Mouse (Mus musculus) neural tube, embryonic 11.5 days (tissue): ENCODE results near the gene Tiam1. TPM values are rescaled to one million over a fixed set of nuclear protein-coding genes. Genes with fewer than 3 reads are reported as not detected.

Experiments used
- ATAC-seq: fragments of 200-750 bp; cut with Nextera tagmentation; 2 replicates; pipeline ENCODE4 v1.8.0; 2017; ENCODE audit warnings: moderate number of reproducible peaks, mild to moderate bottlenecking, moderate TSS enrichment, moderate library complexity; ENCODE audit not compliant: insufficient read depth, low FRiP score, low TSS enrichment
- DNase-seq: peaks from one replicate; pipeline ENCODE4 v3.0.0-alpha.2; 2015; ENCODE audit warnings: low spot score
- H3K27ac ChIP-seq: fragments of 300-500 bp; sonication (generic); 2 replicates; pipeline ENCODE4 v1.5.1; 2014; ENCODE audit warnings: low read depth, mild to moderate bottlenecking, low read length
- H3K27me3 ChIP-seq: fragments of 300-500 bp; sonication (generic); 2 replicates; pipeline ENCODE4 v1.6.1; 2014; ENCODE audit warnings: mild to moderate bottlenecking, low read length, mixed read lengths; ENCODE audit not compliant: control insufficient read depth, insufficient read depth
- H3K36me3 ChIP-seq: fragments of 300-500 bp; sonication (generic); 2 replicates; pipeline ENCODE4 v1.6.1; 2014; ENCODE audit warnings: mild to moderate bottlenecking, low read length, moderate library complexity, mixed read lengths; ENCODE audit not compliant: control insufficient read depth, insufficient read depth
- H3K4me1 ChIP-seq: fragments of 300-500 bp; sonication (generic); 2 replicates; pipeline ENCODE4 v1.6.1; 2014; ENCODE audit warnings: low read length, mixed read lengths; ENCODE audit not compliant: control insufficient read depth, insufficient read depth
- H3K4me2 ChIP-seq: fragments of 300-500 bp; sonication (generic); 2 replicates; pipeline ENCODE4 v1.6.1; 2014; ENCODE audit warnings: low read depth, mild to moderate bottlenecking, moderate library complexity
- H3K4me3 ChIP-seq: fragments of 300-500 bp; sonication (generic); 2 replicates; pipeline ENCODE4 v1.5.1; 2014; ENCODE audit warnings: low read depth, low read length
- H3K9ac ChIP-seq: fragments of 300-500 bp; sonication (generic); 2 replicates; pipeline ENCODE4 v1.6.1; 2014; ENCODE audit warnings: mild to moderate bottlenecking, low read length
- H3K9me3 ChIP-seq: fragments of 300-500 bp; sonication (generic); 2 replicates; pipeline ENCODE4 v1.6.1; 2016; ENCODE audit warnings: low read length; ENCODE audit not compliant: control insufficient read depth
- WGBS: fragments of 180-500 bp; shearing (Covaris S2); extraction: QIAGEN DNeasy Blood & Tissue Kit; methylation state at CpG from one replicate; pipeline ENCODE4 v1.1.7; 2014; 5-methylcytosine and 5-hydroxymethylcytosine counted together
- polyA plus RNA-seq: library from polyadenylated mRNA; unstranded; fragments of >200 nt; fragmentation: Nextera tagmentation; extraction: Ambion mirVana; gene quantifications from 2 replicates; pipeline ENCODE4 v1.2.1, GENCODE M21; 2014

Tiam1 gene
- polyA plus RNA-seq, 1 experiment from 2014 or later, result 27.7 TPM

DNA sequence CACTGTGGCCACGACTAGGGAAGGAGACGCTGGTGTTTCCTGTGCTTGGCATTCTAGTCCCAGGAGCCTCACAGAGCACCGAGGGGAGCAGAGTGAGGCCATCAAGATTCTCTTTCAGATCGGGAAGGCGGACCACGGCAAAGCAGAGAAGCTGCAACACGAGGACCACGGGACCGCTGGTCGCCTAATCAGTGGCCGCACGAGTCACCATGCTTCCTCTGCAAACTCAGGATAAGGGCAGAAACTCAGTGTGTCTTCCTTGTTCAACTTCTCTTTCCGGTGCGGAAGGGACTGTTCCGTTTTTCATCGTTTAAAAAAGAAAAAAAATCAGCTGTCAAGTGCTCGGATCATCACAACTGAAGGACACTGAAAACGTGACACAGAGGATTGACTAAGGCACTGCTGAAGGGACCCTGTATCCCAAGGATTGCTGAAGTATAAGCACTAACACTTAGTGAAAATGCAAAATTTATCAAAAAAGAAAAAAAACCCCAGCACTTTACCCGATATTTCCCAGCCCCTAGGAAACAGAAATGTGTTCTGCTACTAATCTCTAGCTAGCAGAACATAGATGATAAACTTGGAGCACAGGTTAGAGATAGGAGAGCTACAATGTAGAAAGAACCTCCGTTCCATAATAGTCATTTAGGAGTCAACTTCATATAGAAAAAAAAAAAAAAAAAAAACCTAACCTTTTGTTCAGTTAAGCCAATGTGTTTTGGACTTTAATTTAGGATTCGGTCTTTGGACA, 99.4 kb downstream of the Tiam1 start:
- Histone ChIP-seq H3K27me3 (no peaks in the 10 kb centered on the region), H3K27ac (no peak overlapping the region), H3K9ac (no peak overlapping the region), H3K4me3 (no peak overlapping the region), H3K9me3 (no peaks in the 10 kb centered on the region), H3K4me1 (no peaks in the 10 kb centered on the region), H3K4me2 (no peak overlapping the region), H3K36me3 (no peaks in the 10 kb centered on the region)
- ATAC-seq (no peak), DNase-seq (no peak)
- 88% methylated on average over 21 of the region's 21 CpGs for WGBS

DNA sequence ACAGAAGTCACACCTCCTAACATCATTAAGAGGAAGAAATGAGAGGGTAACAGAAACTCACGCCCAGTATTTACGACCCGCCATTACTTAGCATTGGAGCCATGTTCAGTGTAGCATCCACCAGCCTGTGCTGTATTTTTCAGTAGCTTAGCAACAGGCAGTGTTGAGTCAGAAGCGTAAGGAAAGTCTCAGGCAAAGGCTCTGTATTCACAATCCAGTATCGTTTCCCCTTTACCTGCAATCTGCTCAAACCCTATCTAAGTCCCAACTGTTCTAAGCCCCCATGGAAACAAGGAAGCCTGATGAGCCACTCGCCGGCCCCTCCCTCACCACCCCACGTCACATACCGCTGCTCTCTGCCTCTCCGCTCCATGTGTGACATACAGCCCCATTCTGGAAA, 100.7 kb downstream of the Tiam1 start:
- WGBS, result 89% methylated on average over 10 of the region's 10 CpGs
- H3K36me3 ChIP-seq, result no peaks in the 10 kb centered on the region
- no peak overlapping the region for H3K4me3 ChIP-seq
- H3K9ac ChIP-seq, result no peak overlapping the region
- ATAC-seq (no peak), DNase-seq (no peak)
- H3K27me3 ChIP-seq, result no peaks in the 10 kb centered on the region
- no peak overlapping the region for H3K4me2 ChIP-seq
- H3K4me1 ChIP-seq, result no peaks in the 10 kb centered on the region
- no peak overlapping the region for H3K27ac ChIP-seq
- no peaks in the 10 kb centered on the region for H3K9me3 ChIP-seq

DNA sequence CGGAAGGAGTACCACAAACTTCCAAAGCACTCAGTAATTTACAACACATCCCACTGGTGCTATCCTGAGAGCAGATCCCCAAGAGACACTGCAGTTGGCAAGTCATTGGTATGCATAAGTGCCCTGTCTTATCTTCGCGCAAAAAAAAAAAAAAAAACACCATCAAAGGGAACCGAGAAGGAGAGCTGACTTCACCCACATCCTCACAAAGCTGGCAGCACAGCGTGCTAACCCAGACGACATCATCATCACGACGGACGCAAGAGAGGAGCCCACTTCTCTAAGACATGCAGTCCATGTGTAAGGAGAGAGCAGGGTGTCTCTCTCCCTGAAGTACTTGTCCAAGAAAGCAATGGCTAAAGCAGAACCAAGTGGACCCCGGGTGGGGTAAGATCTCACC, 101.2 kb downstream of the Tiam1 start:
- Histone ChIP-seq H3K4me2 (no peak overlapping the region), H3K27ac (no peak overlapping the region), H3K9ac (no peak overlapping the region), H3K4me3 (no peak overlapping the region), H3K36me3 (no peaks in the 10 kb centered on the region), H3K9me3 (no peaks in the 10 kb centered on the region), H3K27me3 (no peaks in the 10 kb centered on the region), H3K4me1 (no peaks in the 10 kb centered on the region)
- DNase-seq (no peak), ATAC-seq (no peak)
- WGBS, result 84% methylated on average over 10 of the region's 10 CpGs

DNA sequence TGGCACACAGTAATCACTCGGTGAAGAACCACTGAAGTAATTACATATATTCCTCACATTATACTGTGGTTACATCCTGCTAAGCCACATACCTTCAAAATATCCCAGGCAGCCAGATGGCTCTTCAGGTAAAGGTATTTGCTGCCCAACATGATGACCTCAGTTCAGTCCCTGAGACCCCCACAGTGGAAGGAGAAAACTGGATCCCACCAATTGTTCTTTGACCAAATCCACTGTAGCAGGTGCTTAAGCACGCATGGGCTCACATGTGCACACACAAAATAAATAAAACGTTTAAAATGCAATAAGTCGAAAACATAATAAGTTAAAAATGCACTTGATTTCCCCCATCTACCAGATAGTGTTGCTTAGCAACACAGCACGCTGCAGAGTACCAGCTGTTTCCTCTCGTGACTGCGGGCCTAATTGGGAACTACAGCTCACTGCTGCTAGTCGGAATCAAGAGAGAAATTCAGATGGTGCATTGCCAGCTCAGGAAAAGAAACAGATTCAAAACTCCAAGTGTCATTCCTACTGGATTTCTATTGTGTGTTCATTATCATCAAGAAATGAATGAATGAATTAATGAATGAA, 102.7 kb downstream of the Tiam1 start:
- WGBS, result 82% methylated on average over 8 of the region's 8 CpGs

DNA sequence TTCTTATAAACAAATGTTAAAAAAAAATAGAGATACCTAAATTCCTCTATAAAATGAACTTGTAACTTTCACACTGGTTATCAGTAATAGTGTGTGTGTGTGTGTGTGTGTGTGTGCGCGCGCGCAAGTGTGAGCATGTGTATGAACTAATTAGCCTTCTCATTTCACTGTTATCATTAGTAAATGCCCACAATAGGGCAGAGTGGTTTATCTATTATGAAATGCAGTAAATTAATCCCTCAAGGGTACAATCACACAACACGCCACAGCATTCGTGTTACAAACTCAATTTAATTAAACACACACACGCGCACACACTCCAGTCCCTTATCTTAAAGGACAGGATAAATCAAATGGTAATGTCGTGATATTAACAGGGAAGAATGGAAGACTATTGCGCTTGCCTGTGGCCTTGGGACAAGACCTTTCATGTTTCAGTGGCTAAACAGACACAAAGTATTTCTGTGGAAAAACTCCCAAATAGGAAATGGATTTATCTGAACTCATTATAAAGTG, 107.9 kb downstream of the Tiam1 start:
- H3K36me3 ChIP-seq, result no peaks in the 10 kb centered on the region
- H3K27me3 ChIP-seq, result no peaks in the 10 kb centered on the region
- no peak for DNase-seq
- no peak overlapping the region for H3K9ac ChIP-seq
- ATAC-seq, result no peak
- no peaks in the 10 kb centered on the region for H3K4me1 ChIP-seq
- 85% methylated on average over 10 of the region's 10 CpGs for WGBS
- no peak overlapping the region for H3K27ac ChIP-seq
- no peak overlapping the region for H3K4me2 ChIP-seq
- H3K4me3 ChIP-seq, result no peak overlapping the region
- no peaks in the 10 kb centered on the region for H3K9me3 ChIP-seq

More for the DNA sequence above, 102.7 kb downstream of the Tiam1 start:
- Histone ChIP-seq H3K4me1 (no peaks in the 10 kb centered on the region), H3K4me3 (no peak overlapping the region), H3K9me3 (no peaks in the 10 kb centered on the region), H3K27me3 (no peaks in the 10 kb centered on the region), H3K4me2 (no peak overlapping the region), H3K9ac (no peak overlapping the region), H3K36me3 (no peaks in the 10 kb centered on the region), H3K27ac (no peak overlapping the region)
- no peak for ATAC-seq
- no peak for DNase-seq

DNA sequence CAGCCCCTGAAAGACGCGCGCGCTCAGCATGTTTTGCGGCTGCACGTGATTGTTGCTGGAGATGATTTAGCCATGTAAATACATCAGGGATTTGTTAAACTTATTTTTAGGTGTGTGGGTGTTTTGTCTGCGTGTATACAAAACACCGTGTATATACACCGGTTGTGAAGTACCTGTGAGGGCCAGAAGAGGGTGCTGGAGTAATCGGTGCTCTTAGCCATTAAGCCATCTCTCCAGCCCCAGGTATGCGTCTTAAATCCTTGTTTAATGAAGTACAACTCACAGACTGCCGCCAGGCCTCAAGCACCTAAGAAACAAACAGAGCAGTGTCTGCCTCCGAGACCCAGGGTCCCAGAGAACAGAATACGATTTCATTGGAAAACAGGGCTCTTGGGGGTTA, 113.2 kb downstream of the Tiam1 start:
- H3K27me3 ChIP-seq, result no peaks in the 10 kb centered on the region
- H3K9me3 ChIP-seq, result no peaks in the 10 kb centered on the region
- H3K27ac ChIP-seq, result no peak overlapping the region
- no peaks in the 10 kb centered on the region for H3K36me3 ChIP-seq
- no peak overlapping the region for H3K4me2 ChIP-seq
- H3K4me1 ChIP-seq, result no peaks in the 10 kb centered on the region
- no peak for DNase-seq
- 94% methylated on average over 14 of the region's 14 CpGs for WGBS
- H3K4me3 ChIP-seq, result no peak overlapping the region
- H3K9ac ChIP-seq, result no peak overlapping the region
- no peak for ATAC-seq

DNA sequence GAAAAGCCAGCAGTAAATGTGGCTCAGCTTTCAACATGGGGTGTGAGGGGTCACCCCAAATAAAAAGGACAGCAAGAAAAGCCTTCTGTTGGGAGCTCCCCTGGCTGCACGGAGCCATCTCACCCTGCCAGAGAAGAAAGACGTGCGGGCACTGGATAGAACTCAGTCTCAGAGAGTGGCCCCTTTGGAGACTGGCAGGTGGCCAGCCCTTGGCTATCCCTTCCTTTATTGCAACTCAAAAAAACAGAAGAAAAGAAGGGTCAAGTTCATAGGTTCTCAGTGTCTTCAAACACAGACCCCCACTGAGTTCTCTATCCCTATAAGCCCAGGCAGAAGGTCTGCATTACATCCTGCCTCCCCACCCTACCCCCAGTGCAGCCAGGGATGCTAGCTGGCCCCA, 115.7 kb downstream of the Tiam1 start:
- no peak overlapping the region for H3K4me2 ChIP-seq
- H3K9me3 ChIP-seq, result no peaks in the 10 kb centered on the region
- WGBS, result 86% methylated on average over 3 of the region's 3 CpGs
- no peak overlapping the region for H3K27ac ChIP-seq
- DNase-seq, result no peak
- no peaks in the 10 kb centered on the region for H3K4me1 ChIP-seq
- no peak overlapping the region for H3K9ac ChIP-seq
- H3K27me3 ChIP-seq, result no peaks in the 10 kb centered on the region
- H3K4me3 ChIP-seq, result no peak overlapping the region
- ATAC-seq, result no peak
- H3K36me3 ChIP-seq, result no peaks in the 10 kb centered on the region

DNA sequence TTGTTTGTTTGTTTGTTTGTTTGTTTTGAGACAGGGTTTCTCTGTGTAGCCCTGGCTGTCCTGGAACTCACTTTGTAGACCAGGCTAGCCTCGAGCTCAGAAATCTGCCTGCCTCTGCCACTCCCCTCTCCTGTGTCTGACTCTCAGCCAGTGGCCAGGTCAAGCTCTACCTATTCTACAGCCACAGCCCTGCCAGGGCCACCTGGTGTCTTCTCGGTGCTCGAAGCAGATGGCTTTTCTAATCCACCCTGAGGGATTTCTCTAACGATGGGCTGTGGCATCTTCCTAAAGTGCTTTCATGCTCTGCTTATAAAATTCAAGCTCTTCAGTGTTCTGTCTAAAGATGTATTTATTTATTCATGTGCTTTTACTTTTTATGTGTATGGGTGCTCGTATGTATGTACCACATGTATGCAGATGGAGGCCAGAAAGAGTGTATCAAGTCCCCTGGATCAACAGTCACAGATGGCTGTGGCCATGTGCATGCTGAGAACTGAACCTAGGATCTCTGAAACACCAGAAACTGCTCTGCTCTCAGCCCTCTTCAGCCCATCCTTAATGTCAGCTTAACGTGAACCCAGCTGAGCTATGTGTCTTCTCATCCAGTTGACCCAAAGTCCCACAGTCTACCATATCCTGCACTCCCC, 117.9 kb downstream of the Tiam1 start:
- H3K4me1 ChIP-seq, result 0 out of 2 replicates have a peak, but pooled peaks cover 1% of the 10 kb centered on the region
- H3K9ac ChIP-seq, result no peak overlapping the region
- H3K4me3 ChIP-seq, result no peak overlapping the region
- H3K36me3 ChIP-seq, result no peaks in the 10 kb centered on the region
- H3K9me3 ChIP-seq, result no peaks in the 10 kb centered on the region
- DNase-seq, result no peak
- no peak for ATAC-seq
- no peak overlapping the region for H3K27ac ChIP-seq
- WGBS, result 90% methylated on average over 6 of the region's 6 CpGs
- no peaks in the 10 kb centered on the region for H3K27me3 ChIP-seq
- H3K4me2 ChIP-seq, result no peak overlapping the region
